Mouse (Mus musculus) midbrain, embryonic 14.5 days (tissue): ENCODE measurements around the gene Tas2r135. TPM values are rescaled to one million over a fixed set of nuclear protein-coding genes. Genes with fewer than 3 reads are reported as not detected.

Source experiments
- ATAC-seq: fragments of 200-750 bp; cut with Nextera tagmentation; 2 replicates; pipeline ENCODE4 v1.8.0; 2017; ENCODE audit warnings: moderate number of reproducible peaks, moderate library complexity; ENCODE audit not compliant: low FRiP score, low TSS enrichment
- DNase-seq: peaks from one replicate; pipeline ENCODE4 v3.0.0-alpha.2; 2015
- H3K27ac ChIP-seq: fragments of 300-500 bp; sonication (generic); replicated peaks from 2 replicates; pipeline ENCODE4 v1.5.1; 2014; ENCODE audit warnings: mild to moderate bottlenecking, low read depth, low read length, moderate library complexity
- H3K27me3 ChIP-seq: fragments of 300-500 bp; sonication (generic); 2 replicates; pipeline ENCODE4 v1.6.1; 2014; ENCODE audit warnings: low read length, control low read depth, mixed read lengths; ENCODE audit not compliant: control insufficient read depth, insufficient read depth
- H3K36me3 ChIP-seq: fragments of 300-500 bp; sonication (generic); 2 replicates; pipeline ENCODE4 v1.6.1; 2014; ENCODE audit warnings: low read length, control low read depth; ENCODE audit not compliant: control insufficient read depth, insufficient read depth
- H3K4me1 ChIP-seq: fragments of 300-500 bp; sonication (generic); 2 replicates; pipeline ENCODE4 v1.6.1; 2014; ENCODE audit warnings: mild to moderate bottlenecking, antibody characterized with exemption, low read length, control low read depth; ENCODE audit not compliant: control insufficient read depth, insufficient read depth
- H3K4me2 ChIP-seq: fragments of 300-500 bp; sonication (generic); 2 replicates; pipeline ENCODE4 v1.6.1; 2014; ENCODE audit warnings: mild to moderate bottlenecking, low read length, moderate library complexity
- H3K4me3 ChIP-seq: fragments of 300-500 bp; sonication (generic); replicated peaks from 2 replicates; pipeline ENCODE4 v1.5.1; 2014; ENCODE audit warnings: low read depth, low read length
- H3K9ac ChIP-seq: fragments of 300-500 bp; sonication (generic); replicated peaks from 2 replicates; pipeline ENCODE4 v1.6.1; 2014; ENCODE audit warnings: mild to moderate bottlenecking, low read length, moderate library complexity
- H3K9me3 ChIP-seq: fragments of 300-500 bp; sonication (generic); 2 replicates; pipeline ENCODE4 v1.6.1; 2016; ENCODE audit warnings: low read length, control low read depth, mixed read lengths; ENCODE audit not compliant: control insufficient read depth
- WGBS: fragments of 180-500 bp; shearing (Covaris S2); extraction: QIAGEN DNeasy Blood & Tissue Kit; methylation state at CpG from one replicate; pipeline ENCODE4 v1.1.7; 2014; 5-methylcytosine and 5-hydroxymethylcytosine counted together
- polyA plus RNA-seq: library from polyadenylated mRNA; unstranded; fragments of >200 nt; fragmentation: Nextera tagmentation; extraction: Ambion mirVana; gene quantifications from 2 replicates; pipeline ENCODE4 v1.2.1, GENCODE M21; 2014

Gene Tas2r135
- polyA plus RNA-seq, 1 experiment from 2014 or later: not detected

DNA sequence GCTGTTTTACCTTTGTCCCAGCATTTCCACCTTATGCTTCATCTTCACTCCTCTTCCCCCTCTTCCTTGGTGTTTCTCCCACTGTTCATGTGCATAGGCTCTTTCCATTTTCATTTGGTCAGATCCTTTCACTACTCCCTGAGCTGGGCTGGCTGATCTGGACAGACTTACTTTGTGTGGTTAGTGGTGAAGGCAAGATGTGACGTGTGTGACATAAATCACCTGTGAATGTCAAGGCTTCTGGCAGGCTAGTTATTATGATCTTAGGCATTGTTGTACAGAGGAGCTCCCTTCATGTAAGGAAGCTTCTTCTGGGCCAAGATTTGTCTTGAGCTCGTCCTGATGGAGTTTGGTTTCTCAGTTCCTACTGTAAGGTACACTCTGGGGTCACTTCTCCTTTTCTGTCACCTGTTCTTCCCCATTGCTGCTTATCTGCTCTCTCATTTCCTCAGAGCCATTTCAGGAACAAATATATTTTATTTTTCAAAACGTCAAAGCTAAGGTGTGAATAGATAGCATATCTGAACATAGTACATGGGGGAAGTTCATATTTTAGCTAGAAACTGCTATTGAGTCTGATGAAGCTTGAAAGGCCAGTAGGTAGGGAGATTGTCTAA lies 8.1 kb upstream of the Tas2r135 start:
- H3K27me3 ChIP-seq: no peaks in the 10 kb centered on the region
- 75% methylated on average over 3 of the region's 3 CpGs for WGBS
- H3K9ac ChIP-seq: no peak overlapping the region
- H3K9me3 ChIP-seq: no peaks in the 10 kb centered on the region
- ATAC-seq (no peak), DNase-seq (no peak)
- no peaks in the 10 kb centered on the region for H3K4me1 ChIP-seq
- no peak overlapping the region for H3K27ac ChIP-seq
- H3K4me2 ChIP-seq: no peak overlapping the region
- no peak overlapping the region for H3K4me3 ChIP-seq
- no peaks in the 10 kb centered on the region for H3K36me3 ChIP-seq

DNA sequence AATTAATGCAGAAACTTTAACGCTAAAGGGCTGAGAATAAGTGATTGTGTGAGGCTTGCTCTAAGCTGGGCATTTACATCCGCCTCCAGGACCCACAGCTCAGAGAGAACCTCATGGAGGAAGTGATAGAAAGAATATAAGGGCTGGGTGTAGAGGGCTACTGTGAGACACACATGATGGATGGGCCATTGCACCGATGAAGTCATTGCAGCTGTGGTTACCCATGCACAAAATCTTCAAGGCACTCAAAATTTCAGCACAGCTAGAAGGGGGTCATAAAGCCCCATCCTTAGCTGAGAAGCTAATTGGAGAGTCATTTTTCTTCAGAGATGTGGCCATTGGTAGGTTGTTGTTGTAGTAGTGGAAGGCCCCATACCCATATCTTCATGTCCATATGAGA lies 6.9 kb upstream of the Tas2r135 start:
- no peak overlapping the region for H3K4me2 ChIP-seq
- no peak overlapping the region for H3K9ac ChIP-seq
- no peak for ATAC-seq
- WGBS: 81% methylated on average over 3 of the region's 3 CpGs
- no peaks in the 10 kb centered on the region for H3K4me1 ChIP-seq
- H3K27ac ChIP-seq: no peak overlapping the region
- no peak overlapping the region for H3K4me3 ChIP-seq
- no peak for DNase-seq
- no peaks in the 10 kb centered on the region for H3K36me3 ChIP-seq
- no peaks in the 10 kb centered on the region for H3K27me3 ChIP-seq
- H3K9me3 ChIP-seq: no peaks in the 10 kb centered on the region

DNA sequence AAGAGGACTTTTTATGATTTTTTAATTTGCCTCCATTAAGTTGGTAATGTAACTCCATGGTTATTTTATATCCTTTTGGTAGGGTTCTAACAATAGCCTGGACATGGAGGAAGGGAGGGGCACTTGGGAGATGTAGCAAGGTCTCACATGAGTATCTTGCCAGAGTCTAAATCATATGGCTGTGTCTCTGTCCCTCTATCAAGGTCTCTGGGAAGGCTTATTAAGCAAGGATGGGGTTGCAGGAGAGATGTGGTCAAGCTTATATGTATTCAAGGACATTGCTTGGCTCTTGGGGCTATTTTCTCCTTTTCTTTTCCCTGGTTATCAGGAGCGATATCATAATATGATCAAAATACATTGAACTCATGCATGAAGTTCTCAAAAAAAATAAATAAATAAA lies 6.2 kb upstream of the Tas2r135 start:
- no peaks in the 10 kb centered on the region for H3K4me1 ChIP-seq
- ATAC-seq (no peak), DNase-seq (no peak)
- no peaks in the 10 kb centered on the region for H3K27me3 ChIP-seq
- H3K4me3 ChIP-seq: no peak overlapping the region
- no peak overlapping the region for H3K9ac ChIP-seq
- no peak overlapping the region for H3K4me2 ChIP-seq
- 96% methylated on average over 1 of the region's 1 CpGs for WGBS
- H3K9me3 ChIP-seq: no peaks in the 10 kb centered on the region
- no peak overlapping the region for H3K27ac ChIP-seq
- H3K36me3 ChIP-seq: no peaks in the 10 kb centered on the region

GRCm38 (mm10) chr6:42399938-42400337 lies 5.3 kb upstream of the Tas2r135 start, which contains the start of gene Tas2r143:
TSS of gene Tas2r143 (plus strand) at chr6:42400238.
- ATAC-seq: no peak
- no peak for DNase-seq
- no peaks in the 10 kb centered on the region for H3K36me3 ChIP-seq
- no peak within 1 kb of the TSS for H3K4me2 ChIP-seq
- H3K9me3 ChIP-seq: no peaks in the 10 kb centered on the region
- no peaks in the 10 kb centered on the region for H3K27me3 ChIP-seq
- 93% methylated on average over 1 of the region's 1 CpGs for WGBS
- H3K9ac ChIP-seq: no peak within 1 kb of the TSS
- no peak within 1 kb of the TSS for H3K27ac ChIP-seq
- H3K4me1 ChIP-seq: no peaks in the 10 kb centered on the region
- no peak within 1 kb of the TSS for H3K4me3 ChIP-seq

GRCm38 (mm10) chr6:42419443-42419842 lies 14.2 kb downstream of the Tas2r135 start:
- WGBS: 92% methylated on average over 2 of the region's 2 CpGs
- no peak for ATAC-seq
- H3K4me1 ChIP-seq: no peaks in the 10 kb centered on the region
- no peaks in the 10 kb centered on the region for H3K36me3 ChIP-seq
- no peak overlapping the region for H3K4me2 ChIP-seq
- H3K27ac ChIP-seq: no peak overlapping the region
- H3K9ac ChIP-seq: no peak overlapping the region
- no peak for DNase-seq
- no peaks in the 10 kb centered on the region for H3K9me3 ChIP-seq
- no peak overlapping the region for H3K4me3 ChIP-seq
- no peaks in the 10 kb centered on the region for H3K27me3 ChIP-seq

GRCm38 (mm10) chr6:42421439-42421838 lies 16.2 kb downstream of the Tas2r135 start:
- Histone ChIP-seq H3K4me1 (no peaks in the 10 kb centered on the region), H3K27me3 (no peaks in the 10 kb centered on the region), H3K36me3 (no peaks in the 10 kb centered on the region), H3K4me3 (no peak overlapping the region), H3K4me2 (no peak overlapping the region), H3K9me3 (no peaks in the 10 kb centered on the region), H3K27ac (no peak overlapping the region), H3K9ac (no peak overlapping the region)
- WGBS: 72% methylated on average over 2 of the region's 2 CpGs
- no peak for DNase-seq
- no peak for ATAC-seq

DNA sequence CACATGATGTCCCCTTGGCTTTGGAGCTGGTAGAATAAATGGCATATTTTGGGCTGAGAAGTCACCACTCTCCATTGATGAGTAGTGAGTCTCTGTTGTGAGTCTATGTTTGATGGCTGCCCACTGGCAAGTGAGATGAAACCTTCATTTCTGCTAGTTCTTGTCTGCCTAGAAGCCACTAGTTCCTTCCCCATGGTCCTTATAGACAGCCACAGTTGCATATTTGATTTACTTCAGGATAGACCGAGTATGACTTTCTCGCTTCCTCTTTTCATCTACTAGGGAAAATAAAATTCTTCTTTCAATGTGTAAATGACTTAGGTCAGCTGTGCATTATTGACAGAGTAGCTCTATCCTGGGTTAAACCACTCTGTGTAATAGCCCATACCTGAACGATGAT lies 19.2 kb downstream of the Tas2r135 start:
- Histone ChIP-seq H3K4me1 (no peaks in the 10 kb centered on the region), H3K27ac (no peak overlapping the region), H3K9me3 (no peaks in the 10 kb centered on the region), H3K4me3 (no peak overlapping the region), H3K4me2 (no peak overlapping the region), H3K27me3 (no peaks in the 10 kb centered on the region), H3K36me3 (no peaks in the 10 kb centered on the region), H3K9ac (no peak overlapping the region)
- DNase-seq (no peak), ATAC-seq (no peak)
- WGBS: 94% methylated on average over 3 of the region's 3 CpGs

DNA sequence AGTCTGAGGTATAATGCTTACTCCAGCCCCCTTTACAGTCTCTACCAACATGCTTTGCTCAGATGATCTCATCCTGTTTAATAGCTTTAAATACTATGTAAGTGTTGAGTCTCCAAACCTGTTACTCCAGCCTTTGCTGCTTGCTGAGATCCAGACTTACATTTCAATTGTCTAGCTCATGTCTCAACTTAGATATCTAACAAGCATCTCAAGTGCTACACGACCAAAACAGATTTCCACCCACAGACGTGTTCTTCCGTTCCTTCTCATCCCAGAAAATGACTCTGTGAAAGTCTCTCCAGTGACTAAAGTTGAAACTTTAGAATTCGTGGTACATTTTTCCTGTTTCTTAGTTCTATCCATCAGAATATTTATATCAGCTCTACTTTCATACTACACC lies 21.1 kb downstream of the Tas2r135 start:
- H3K27ac ChIP-seq: no peak overlapping the region
- no peaks in the 10 kb centered on the region for H3K36me3 ChIP-seq
- H3K4me2 ChIP-seq: no peak overlapping the region
- H3K4me3 ChIP-seq: no peak overlapping the region
- no peak for DNase-seq
- H3K4me1 ChIP-seq: no peaks in the 10 kb centered on the region
- H3K9ac ChIP-seq: no peak overlapping the region
- no peak for ATAC-seq
- WGBS: 87% methylated on average over 4 of the region's 4 CpGs
- H3K27me3 ChIP-seq: no peaks in the 10 kb centered on the region
- no peaks in the 10 kb centered on the region for H3K9me3 ChIP-seq

GRCm38 (mm10) chr6:42433554-42433953 lies 28.3 kb downstream of the Tas2r135 start:
- H3K27me3 ChIP-seq: no peaks in the 10 kb centered on the region
- no peak overlapping the region for H3K4me3 ChIP-seq
- H3K27ac ChIP-seq: no peak overlapping the region
- no peak overlapping the region for H3K4me2 ChIP-seq
- ATAC-seq (no peak), DNase-seq (no peak)
- H3K9ac ChIP-seq: no peak overlapping the region
- H3K4me1 ChIP-seq: no peaks in the 10 kb centered on the region
- H3K36me3 ChIP-seq: no peaks in the 10 kb centered on the region
- no peaks in the 10 kb centered on the region for H3K9me3 ChIP-seq
- 69% methylated on average over 2 of the region's 2 CpGs for WGBS
